Mouse (Mus musculus): ENCODE data around the gene Sgsh. TPM values are rescaled to one million over a fixed set of nuclear protein-coding genes. Genes with fewer than 3 reads are reported as not detected.
A peak's percentile ranks its signal among the peaks of the same experiment; 100 is the strongest.
"Not testable (repeated sequence)": the region's sequence is repeated elsewhere in the genome, so short reads cannot be mapped to it uniquely, and the experiment has no call there.

The Sgsh gene
- total and polyA plus RNA-seq, 3 experiments = 5.5 to 11.1 (median 5.7) TPM

- H3K27me3 ChIP-seq (ENCODE audit: control insufficient read depth, insufficient read depth, low read length) = no peaks in the 10 kb centered on the region
- 0 out of 2 replicates have a peak overlapping the region, but pooled peaks have one; percentile 14 for H3K9ac ChIP-seq (ENCODE audit: low read depth, low read length)
- peak overlapping the region; percentile 99 for H3K27ac ChIP-seq
- intact Hi-C loops (cut with DNase I) = no loop called here
- peak in 1 of 2 experiments; percentile 31 for DNase-seq
- H3K4me3 ChIP-seq = peak overlapping the region; percentile 63
- WGBS = 50% methylated on average over 7 of the region's 7 CpGs
- peaks cover 23% of the 10 kb centered on the region for H3K4me1 ChIP-seq (ENCODE audit: control insufficient read depth, insufficient read depth, low read length)
- 0 out of 2 replicates have a peak, but pooled peaks cover 3% of the 10 kb centered on the region for H3K79me2 ChIP-seq (replicated peaks; ENCODE audit: control insufficient read depth, insufficient read depth, low read length)
- no peak for TF ChIP-seq CTCF (IDR thresholded peaks at IDR 0.05)
- TF ChIP-seq EP300 (IDR thresholded peaks at IDR 0.05; ENCODE audit: insufficient read depth, low read depth, low read length) = no peak
- no peak for TF ChIP-seq POLR2A (IDR thresholded peaks at IDR 0.05; ENCODE audit: insufficient read depth, low read depth, low read length)
- H3K36me3 ChIP-seq (ENCODE audit: control insufficient read depth, insufficient read depth, low read length) = no peaks in the 10 kb centered on the region
Observed at GRCm38 (mm10) chr11:119391386-119392000, 36.2 kb upstream of the Sgsh start.

- 0 out of 2 replicates have a peak, but pooled peaks cover 2% of the 10 kb centered on the region for H3K79me2 ChIP-seq (replicated peaks; ENCODE audit: control insufficient read depth, insufficient read depth, low read length)
- peaks cover 16% of the 10 kb centered on the region for H3K4me1 ChIP-seq (ENCODE audit: control insufficient read depth, insufficient read depth, low read length)
- H3K9ac ChIP-seq (ENCODE audit: low read depth, low read length) = peak overlapping the region; percentile 96
- peak overlapping the region; percentile 63 for H3K4me3 ChIP-seq
- intact Hi-C loops (cut with DNase I) = no loop called here
- TF ChIP-seq CTCF (IDR thresholded peaks at IDR 0.05) (0 out of 2 replicates have a peak, but pooled peaks have one; percentile 7), EP300 (IDR thresholded peaks at IDR 0.05; ENCODE audit: insufficient read depth, low read depth, low read length) (0 out of 2 replicates have a peak, but pooled peaks have one; percentile 40), POLR2A (IDR thresholded peaks at IDR 0.05; ENCODE audit: insufficient read depth, low read depth, low read length) (peak; percentile 78)
- DNase-seq = peak; percentile 88 to 90
- H3K27me3 ChIP-seq (ENCODE audit: control insufficient read depth, insufficient read depth, low read length) = no peaks in the 10 kb centered on the region
- WGBS = 2% methylated on average over 53 of the region's 53 CpGs
- peak overlapping the region; percentile 99 for H3K27ac ChIP-seq
- H3K36me3 ChIP-seq (ENCODE audit: control insufficient read depth, insufficient read depth, low read length) = no peaks in the 10 kb centered on the region
Observed at GRCm38 (mm10) chr11:119390271-119391231, 35.2 kb upstream of the Sgsh start.

DNA sequence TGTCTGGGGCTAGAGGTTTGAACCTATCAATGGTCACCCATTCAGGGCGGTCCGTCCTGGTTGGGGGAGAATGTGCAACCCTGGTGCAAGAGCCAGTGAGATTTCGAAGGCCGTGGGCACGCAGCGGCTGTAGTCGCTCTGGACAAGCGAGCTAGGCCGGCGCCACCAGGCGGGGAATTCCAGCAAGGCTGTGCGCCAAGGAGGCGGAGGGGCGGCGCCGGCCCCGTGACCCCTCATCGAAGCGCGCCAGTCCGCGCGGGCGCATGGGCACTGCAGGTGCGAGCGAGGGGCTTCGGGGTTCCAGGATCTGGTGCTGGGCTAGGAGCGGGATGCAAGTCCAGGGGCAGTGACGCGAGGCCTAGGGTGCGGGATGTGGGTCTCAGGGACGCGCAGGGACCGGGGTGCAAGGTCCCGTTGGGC, 34.5 kb upstream of the Sgsh start:
- no peaks in the 10 kb centered on the region for H3K27me3 ChIP-seq (ENCODE audit: control insufficient read depth, insufficient read depth, low read length)
- under 1% methylated on average over 35 of the region's 35 CpGs for WGBS
- peak overlapping the region; percentile 96 for H3K9ac ChIP-seq (ENCODE audit: low read depth, low read length)
- peak overlapping the region; percentile 63 for H3K4me3 ChIP-seq
- no peaks in the 10 kb centered on the region for H3K36me3 ChIP-seq (ENCODE audit: control insufficient read depth, insufficient read depth, low read length)
- peaks cover 13% of the 10 kb centered on the region for H3K4me1 ChIP-seq (ENCODE audit: control insufficient read depth, insufficient read depth, low read length)
- peak in 1 of 2 experiments; percentile 90 for DNase-seq
- intact Hi-C loops (cut with DNase I) = no loop called here
- H3K79me2 ChIP-seq (replicated peaks; ENCODE audit: control insufficient read depth, insufficient read depth, low read length) = no peaks in the 10 kb centered on the region
- 0 out of 2 replicates have a peak, but pooled peaks have one; percentile 38 for TF ChIP-seq EP300 (IDR thresholded peaks at IDR 0.05; ENCODE audit: insufficient read depth, low read depth, low read length)
- peak; percentile 67 for TF ChIP-seq CTCF (IDR thresholded peaks at IDR 0.05)
- TF ChIP-seq POLR2A (IDR thresholded peaks at IDR 0.05; ENCODE audit: insufficient read depth, low read depth, low read length) = no peak; the same call in 1 of the 2 replicates
- peak overlapping the region; percentile 99 for H3K27ac ChIP-seq

DNA sequence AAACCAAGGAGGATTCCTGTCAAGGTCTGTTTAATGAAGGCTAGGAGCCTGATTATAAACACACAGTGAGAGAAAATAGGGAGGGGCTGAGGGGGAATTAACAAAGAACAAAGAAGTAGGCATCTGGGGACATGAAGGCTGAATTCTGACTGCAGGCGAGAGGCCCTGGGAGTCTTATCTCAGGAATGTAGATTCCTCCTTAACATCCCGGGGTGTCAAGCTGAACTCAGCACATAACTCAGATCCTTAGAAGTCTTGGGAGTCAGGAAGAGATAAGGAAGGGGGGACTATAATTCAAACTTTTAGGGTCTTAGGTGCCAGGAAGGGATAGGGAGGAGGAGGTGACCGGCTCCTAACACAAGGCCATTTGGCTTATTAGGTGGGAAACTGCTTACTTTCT, 31.9 kb upstream of the Sgsh start:
- H3K4me3 ChIP-seq; DNase-seq; H3K9ac ChIP-seq (ENCODE audit: low read depth, low read length); H3K27me3 ChIP-seq (ENCODE audit: control insufficient read depth, insufficient read depth, low read length); H3K27ac ChIP-seq; intact Hi-C loops (cut with DNase I); H3K79me2 ChIP-seq (replicated peaks; ENCODE audit: control insufficient read depth, insufficient read depth, low read length); H3K36me3 ChIP-seq (ENCODE audit: control insufficient read depth, insufficient read depth, low read length): not testable (repeated sequence)
- 32% methylated on average over 3 of the region's 3 CpGs for WGBS
- peaks cover 12% of the 10 kb centered on the region for H3K4me1 ChIP-seq (ENCODE audit: control insufficient read depth, insufficient read depth, low read length)

DNA sequence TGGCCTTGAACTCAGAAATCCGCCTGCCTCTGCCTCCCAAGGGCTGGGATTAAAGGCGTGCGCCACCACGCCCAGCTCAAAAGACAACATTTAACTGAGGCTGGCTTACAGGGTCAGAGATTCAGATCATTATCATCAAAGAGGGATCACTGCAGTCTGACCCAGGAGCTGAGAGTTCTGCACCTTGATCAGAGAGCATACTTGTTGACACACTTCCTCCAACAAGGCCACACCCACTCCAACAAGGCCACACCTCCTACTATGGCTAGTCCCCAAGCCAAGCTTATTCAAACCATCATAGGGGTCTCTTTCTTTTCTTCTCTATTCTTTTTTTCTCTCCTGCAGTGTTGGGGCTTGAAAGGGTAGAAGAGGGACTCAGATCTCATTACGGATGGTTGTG, 31.0 kb upstream of the Sgsh start:
- intact Hi-C loops (cut with DNase I) = no loop called here
- no peaks in the 10 kb centered on the region for H3K27me3 ChIP-seq (ENCODE audit: control insufficient read depth, insufficient read depth, low read length)
- no peak overlapping the region for H3K4me3 ChIP-seq
- no peaks in the 10 kb centered on the region for H3K79me2 ChIP-seq (replicated peaks; ENCODE audit: control insufficient read depth, insufficient read depth, low read length)
- TF ChIP-seq EP300 (IDR thresholded peaks at IDR 0.05; ENCODE audit: insufficient read depth, low read depth, low read length) (no peak), POLR2A (IDR thresholded peaks at IDR 0.05; ENCODE audit: insufficient read depth, low read depth, low read length) (no peak), CTCF (IDR thresholded peaks at IDR 0.05) (no peak)
- no peak for DNase-seq
- H3K9ac ChIP-seq (ENCODE audit: low read depth, low read length) = no peak overlapping the region
- H3K36me3 ChIP-seq (ENCODE audit: control insufficient read depth, insufficient read depth, low read length) = no peaks in the 10 kb centered on the region
- H3K4me1 ChIP-seq (ENCODE audit: control insufficient read depth, insufficient read depth, low read length) = peaks cover 6% of the 10 kb centered on the region
- H3K27ac ChIP-seq = no peak overlapping the region
- WGBS = 97% methylated on average over 5 of the region's 5 CpGs

All from heart, adult 2 months (tissue).